ENCODE assay signal across 8 mouse cellular contexts in genomic region chrX:7638401-7639091, GRCm38 (mm10). TPM values are rescaled to one million over a fixed set of nuclear protein-coding genes. Genes with fewer than 3 reads are reported as not detected.
A peak's percentile ranks its signal among the peaks of the same experiment; 100 is the strongest.
DNase-seq lines count a peak whose midpoint lies in the region; ATAC-seq and TF ChIP-seq lines count a peak whose summit lies in the region.

TSS of gene Syp (plus strand) at chrX:7638471.

- H3K9ac ChIP-seq in CH12.LX (ENCODE audit: insufficient read depth, low read depth), result peak within 1 kb of the TSS; percentile 48; the same call in 1 of the 2 replicates
- peak within 1 kb of the TSS; percentile 52 for H3K9ac ChIP-seq in forebrain, embryonic 11.5 days (ENCODE audit: low read length)
- H3K9ac ChIP-seq in heart, embryonic 16.5 days (ENCODE audit: low read length), result peak within 1 kb of the TSS; percentile 15; the same call in 1 of the 2 replicates
- 0 out of 2 replicates have a peak within 1 kb of the TSS, but pooled peaks have one; percentile 18 for H3K9ac ChIP-seq in liver, embryonic 14.5 days (replicated peaks)

- peaks cover 0 to 4% of the 10 kb centered on the region in 2 experiments; a peak in 1 of 4 replicates for H3K4me1 ChIP-seq in CH12.LX (ENCODE audit: control insufficient read depth in 1 of 2, insufficient read depth in 2 of 2)
- no peaks in the 10 kb centered on the region for H3K4me1 ChIP-seq in forebrain, embryonic 11.5 days (replicated peaks; ENCODE audit: control insufficient read depth, insufficient read depth, low read length)
- 0 out of 2 replicates have a peak, but pooled peaks cover 2% of the 10 kb centered on the region for H3K4me1 ChIP-seq in heart, embryonic 16.5 days (ENCODE audit: control insufficient read depth, insufficient read depth, low read length)
- peaks cover 0 to 4% of the 10 kb centered on the region in 2 experiments; a peak in 2 of 4 replicates for H3K4me1 ChIP-seq in liver, embryonic 14.5 days (replicated peaks; ENCODE audit: control insufficient read depth in 2 of 2, insufficient read depth in 2 of 2, low read length in 1 of 2)

- H3K27ac ChIP-seq in CH12.LX (ENCODE audit: insufficient read depth, low read depth), result no peak within 1 kb of the TSS
- H3K27ac ChIP-seq in forebrain, embryonic 11.5 days (ENCODE audit: low read depth, low read length), result no peak within 1 kb of the TSS
- no peak within 1 kb of the TSS for H3K27ac ChIP-seq in heart, embryonic 16.5 days (ENCODE audit: low read length)
- H3K27ac ChIP-seq in liver, embryonic 14.5 days, result no peak within 1 kb of the TSS

- TF ChIP-seq POLR2A in CH12.LX (IDR thresholded peaks at IDR 0.05; ENCODE audit: low read depth, low read length), result peak; percentile 42; the same call in 1 of the 2 replicates

- DNase-seq in CH12.LX (ENCODE audit: extremely low read depth), result peak; percentile 68
- DNase-seq in c-Kit-positive CD71-negative TER-119-negative erythroid progenitor cells, embryonic 14.5 days (ENCODE audit: low read depth), result peak; percentile 58
- peak; percentile 94 for DNase-seq in forebrain, embryonic 11.5 days (ENCODE audit: low spot score)
- peak; percentile 78 to 83 for DNase-seq in kidney, postnatal 36 days
- peak; percentile 54 to 61 (median 57) for DNase-seq in liver, embryonic 14.5 days (ENCODE audit: low read depth in 3 of 3, low spot score in 3 of 3)
- DNase-seq in natural killer cell, adult 2 months (ENCODE audit: low spot score in 2 of 2), result peak; percentile 53 to 81
- peak; percentile 82 for DNase-seq in splenic B cell, adult 2 months (ENCODE audit: low read depth, low spot score)

- H3K4me2 ChIP-seq in CH12.LX (ENCODE audit: insufficient read depth, low read depth, poor library complexity, severe bottlenecking), result peak within 1 kb of the TSS; percentile 93
- H3K4me2 ChIP-seq in forebrain, embryonic 11.5 days (ENCODE audit: low read depth, low read length, severe bottlenecking), result peak within 1 kb of the TSS; percentile 51
- H3K4me2 ChIP-seq in heart, embryonic 16.5 days (ENCODE audit: low read depth, low read length), result peak within 1 kb of the TSS; percentile 55
- peak within 1 kb of the TSS; percentile 64 for H3K4me2 ChIP-seq in liver, embryonic 14.5 days (ENCODE audit: low read depth)

- WGBS in forebrain, embryonic 11.5 days, result 6% methylated on average over 37 of the region's 42 CpGs
- 10% methylated on average over 41 of the region's 42 CpGs for WGBS in heart, embryonic 16.5 days
- 13% methylated on average over 33 of the region's 42 CpGs for WGBS in liver, embryonic 14.5 days (ENCODE audit: insufficient replicate concordance)

- H3K9me3 ChIP-seq in CH12.LX (replicated peaks; ENCODE audit: low read length), result no peaks in the 10 kb centered on the region
- no peaks in the 10 kb centered on the region for H3K9me3 ChIP-seq in forebrain, embryonic 11.5 days (ENCODE audit: control insufficient read depth, low read length)
- H3K9me3 ChIP-seq in heart, embryonic 16.5 days (replicated peaks; ENCODE audit: control insufficient read depth, low read length), result no peaks in the 10 kb centered on the region
- no peaks in the 10 kb centered on the region for H3K9me3 ChIP-seq in liver, embryonic 14.5 days (ENCODE audit: control insufficient read depth, low read length)

- in situ Hi-C loops in CH12.LX (cut with MboI; ENCODE audit: low pct_ligation_motif_present, low pct_unique_long_range_greater_than_20kb, low sequenced_read_pairs), result no loop called here

- peaks cover 13% of the 10 kb centered on the region for H3K27me3 ChIP-seq in CH12.LX (replicated peaks)
- H3K27me3 ChIP-seq in forebrain, embryonic 11.5 days (ENCODE audit: control insufficient read depth, insufficient read depth, low read length), result no peaks in the 10 kb centered on the region
- peaks cover 4% of the 10 kb centered on the region for H3K27me3 ChIP-seq in heart, embryonic 16.5 days (ENCODE audit: control insufficient read depth, insufficient read depth, low read length)
- H3K27me3 ChIP-seq in liver, embryonic 14.5 days (ENCODE audit: control insufficient read depth, insufficient read depth, low read length), result peaks cover 4% of the 10 kb centered on the region
- no peaks in the 10 kb centered on the region for H3K27me3 ChIP-seq in splenic B cell, adult 2 months (ENCODE audit: control insufficient read depth, insufficient read depth, low read length, poor library complexity, severe bottlenecking)

- H3K4me3 ChIP-seq in CH12.LX (replicated peaks in 1 of 3; ENCODE audit: low read depth in 2 of 3, low read length in 2 of 3, poor library complexity in 1 of 3), result peak within 1 kb of the TSS; percentile 15 to 58 (median 36)
- peak within 1 kb of the TSS; percentile 46 for H3K4me3 ChIP-seq in forebrain, embryonic 11.5 days (ENCODE audit: low read depth, low read length)
- peak within 1 kb of the TSS; percentile 38 for H3K4me3 ChIP-seq in heart, embryonic 16.5 days (ENCODE audit: low read length)
- peak within 1 kb of the TSS; percentile 27 to 33; a peak in 3 of 4 replicates for H3K4me3 ChIP-seq in liver, embryonic 14.5 days (ENCODE audit: insufficient read depth in 1 of 2, low read depth in 2 of 2, low read length in 2 of 2)

- ATAC-seq in forebrain, embryonic 11.5 days (replicated peaks; ENCODE audit: low FRiP score), result peak; percentile 86
- ATAC-seq in heart, embryonic 16.5 days (replicated peaks; ENCODE audit: extremely low read depth, insufficient read depth, low FRiP score), result peak; percentile 72; the same call in 1 of the 2 replicates
- peak; percentile 89 for ATAC-seq in liver, embryonic 14.5 days (ENCODE audit: insufficient read depth)

- TF ChIP-seq CTCF in CH12.LX (conservative IDR thresholded peaks at IDR 0.05 in 1 of 2, IDR thresholded peaks at IDR 0.05 in 1 of 2; ENCODE audit: low read depth in 2 of 2, low read length in 2 of 2), result no peak
- no peak for TF ChIP-seq CTCF in liver, embryonic 14.5 days (IDR thresholded peaks at IDR 0.05; ENCODE audit: low read depth)

- TF ChIP-seq EP300 in CH12.LX (IDR thresholded peaks at IDR 0.05; ENCODE audit: low read length), result no peak
- TF ChIP-seq EP300 in liver, embryonic 14.5 days (IDR thresholded peaks at IDR 0.05; ENCODE audit: low read depth), result no peak

- no peak for TF ChIP-seq RAD21 in CH12.LX (IDR thresholded peaks at IDR 0.05; ENCODE audit: low read depth, low read length)

- dilution Hi-C loops in CH12.LX (cut with MboI; ENCODE audit: extremely low pct_ligation_motif_present, extremely low pct_unique_long_range_greater_than_20kb, low sequenced_read_pairs), result no loop called here

- H3K36me3 ChIP-seq in CH12.LX (replicated peaks in 1 of 2; ENCODE audit: control insufficient read depth in 1 of 2, insufficient read depth in 1 of 2, low read length in 1 of 2), result no peaks in the 10 kb centered on the region
- no peaks in the 10 kb centered on the region for H3K36me3 ChIP-seq in forebrain, embryonic 11.5 days (ENCODE audit: control insufficient read depth, insufficient read depth, low read length)
- H3K36me3 ChIP-seq in heart, embryonic 16.5 days (ENCODE audit: control insufficient read depth, insufficient read depth), result no peaks in the 10 kb centered on the region
- no peaks in the 10 kb centered on the region for H3K36me3 ChIP-seq in liver, embryonic 14.5 days (replicated peaks; ENCODE audit: control insufficient read depth, insufficient read depth, low read depth)
- no peaks in the 10 kb centered on the region for H3K36me3 ChIP-seq in splenic B cell, adult 2 months (ENCODE audit: control insufficient read depth, insufficient read depth, low read length, poor library complexity, severe bottlenecking)

- no peaks in the 10 kb centered on the region for H3K79me2 ChIP-seq in CH12.LX (replicated peaks; ENCODE audit: control insufficient read depth, extremely low read depth, insufficient read depth, poor library complexity, severe bottlenecking)

TF ChIP-seq in CH12.LX, 34 proteins besides CTCF, POLR2A, EP300 and RAD21:
- TF ChIP-seq MAZ (IDR thresholded peaks at IDR 0.05; ENCODE audit: low read depth, low read length) (0 out of 2 replicates have a peak, but pooled peaks have one; percentile 62), IRF4 (IDR thresholded peaks at IDR 0.05; ENCODE audit: low read depth, low read length) (no peak), NRF1 (IDR thresholded peaks at IDR 0.05; ENCODE audit: low read depth, low read length) (peak; percentile 82), MXI1 (IDR thresholded peaks at IDR 0.05; ENCODE audit: low read depth, low read length) (peak; percentile 75), HCFC1 (IDR thresholded peaks at IDR 0.05; ENCODE audit: low read depth, low read length) (peak; percentile 47; the same call in 1 of the 2 replicates), RCOR1 (conservative IDR thresholded peaks at IDR 0.05; ENCODE audit: low read depth, low read length) (no peak), TCF12 (IDR thresholded peaks at IDR 0.05; ENCODE audit: low read depth, low read length) (peak; percentile 28; the same call in 1 of the 2 replicates), SIN3A (IDR thresholded peaks at IDR 0.05; ENCODE audit: low read length) (peak; percentile 87), USF2 (conservative IDR thresholded peaks at IDR 0.05; ENCODE audit: low read depth, low read length) (no peak), KAT2A (IDR thresholded peaks at IDR 0.05; ENCODE audit: insufficient replicate concordance, low read length) (no peak), MEF2A (IDR thresholded peaks at IDR 0.05; ENCODE audit: borderline replicate concordance, low read depth, low read length) (0 out of 2 replicates have a peak, but pooled peaks have one; percentile 16), ELF1 (IDR thresholded peaks at IDR 0.05; ENCODE audit: low read depth, low read length) (peak; percentile 36; the same call in 1 of the 2 replicates)

RNA-seq across cellular contexts. Expression of gene Syp, which starts in this region (rescaled TPM):
- total RNA-seq in CH12.LX (2012; rRNA removed), result 0.80 and 1.2 TPM in 2 replicates
- total RNA-seq in CH12.LX (2014; rRNA removed), result 0.27 TPM in 2 replicates
- 0.65 and 0.74 TPM in 2 replicates for polyA plus RNA-seq in CH12.LX (2012; ENCODE audit: insufficient read length, low read depth)
- polyA plus RNA-seq in forebrain, embryonic 11.5 days (2014; fragmentation: Nextera tagmentation; extraction: Ambion mirVana), result 12.3 and 12.6 TPM in 2 replicates
- polyA plus RNA-seq in heart, embryonic 16.5 days (2015; fragmentation: Nextera tagmentation; extraction: Ambion mirVana), result 0.95 and 1.4 TPM in 2 replicates
- 0.34 and 0.39 TPM in 2 replicates for polyA plus RNA-seq in liver, embryonic 14.5 days (2012; rRNA removed)
- polyA plus RNA-seq in liver, embryonic 14.5 days (2014; fragmentation: Nextera tagmentation; extraction: Ambion mirVana), result 0.05 and 0.25 TPM in 2 replicates

Comparison
In these comparisons a context has a peak if more than half of its experiments do, and no peak if none do; other contexts are left out.
1. Peak in DNase-seq, ATAC-seq, H3K4me3 ChIP-seq, H3K9ac ChIP-seq and H3K4me2 ChIP-seq in liver, embryonic 14.5 days; RNA of the gene not detected or under 1 TPM.